Comparison of ENCODE assay signal across 27 mouse cellular contexts in the genomic region with DNA sequence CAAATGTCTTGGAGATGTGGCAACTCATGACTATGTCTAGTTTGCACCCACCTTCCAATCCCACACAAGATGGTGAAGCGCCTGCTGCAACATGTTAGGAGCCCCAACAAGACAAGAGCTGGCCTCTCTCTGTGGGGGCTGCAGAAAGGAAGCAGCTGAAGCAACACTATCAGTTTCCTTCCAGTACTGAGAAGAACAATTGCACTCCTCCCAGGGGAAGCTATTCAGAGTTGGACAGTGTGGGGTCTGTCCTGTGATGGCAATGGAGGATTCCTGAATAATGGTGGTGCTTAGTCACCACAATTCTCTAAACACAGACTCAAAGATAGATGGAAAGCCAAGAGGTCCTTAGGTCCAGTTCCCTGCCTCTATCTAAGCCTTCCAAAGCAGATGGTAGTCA. TPM values are rescaled to one million over a fixed set of nuclear protein-coding genes. Genes with fewer than 3 reads are reported as not detected.
DNase-seq lines count a peak whose midpoint lies in the region; ATAC-seq and TF ChIP-seq lines count a peak whose summit lies in the region.
"Had no signal": no experiment of that assay in that cellular context is flagged by ENCODE, and none has a peak within 500 bp of the region (broad histone marks: within the 10 kb centered on the region; RNA-seq: fewer than 3 reads in every experiment).

No protein-coding gene starts in this region.

- no peak for TF ChIP-seq POLR2A in liver, adult 2 months (IDR thresholded peaks at IDR 0.05; ENCODE audit: extremely low read depth, insufficient read depth, low read length)

- WGBS in heart, embryonic 10.5 days: 63% methylated on average over 1 of the region's 1 CpGs
- WGBS in liver, adult 2 months: 94% methylated on average over 1 of the region's 1 CpGs
- WGBS in liver, postnatal 0 days (ENCODE audit: insufficient replicate concordance): 82% methylated on average over 1 of the region's 1 CpGs
- 77% methylated on average over 1 of the region's 1 CpGs for WGBS in heart, embryonic 13.5 days

- H3K9ac ChIP-seq in liver, adult 2 months (ENCODE audit: low read depth, low read length): no peak overlapping the region
- H3K9ac ChIP-seq in liver, postnatal 0 days (replicated peaks): no peak overlapping the region
- H3K9ac ChIP-seq in heart, embryonic 13.5 days: no peak overlapping the region
- H3K9ac ChIP-seq: hindbrain, embryonic 13.5 days; neural tube, embryonic 13.5 days had no signal

- no peak for ATAC-seq in liver, postnatal 0 days
- ATAC-seq in heart, embryonic 13.5 days (ENCODE audit: extremely low read depth, insufficient number of reproducible peaks, low FRiP score, low TSS enrichment): no peak
- ATAC-seq: forebrain, embryonic 16.5 days; inflammation-experienced regulatory T-cells, adult 6 months; lung, postnatal 0 days; midbrain, embryonic 16.5 days; Patski had no signal

- DNase-seq in heart, adult 18-20 months: peak; percentile 24 to 36
- DNase-seq in heart, embryonic 10.5 days (ENCODE audit: low spot score): no peak
- DNase-seq in liver, adult 2 months (ENCODE audit: extremely low read depth, low read depth, low spot score): no peak
- no peak for DNase-seq in liver, postnatal 0 days
- DNase-seq in frontal cortex, adult 2 months (ENCODE audit: extremely low spot score in 1 of 2, low spot score in 1 of 2): no peak
- no peak for DNase-seq in urinary bladder, postnatal 14 days (ENCODE audit: low spot score)
- DNase-seq: B cell, adult 2 months; cerebellum, adult 11-12 months; cerebellum, postnatal 14 days; gastrocnemius, postnatal 25 days; liver; thymus, postnatal 25 days had no signal

- no peak for TF ChIP-seq EP300 in liver, postnatal 0 days (IDR thresholded peaks at IDR 0.05; ENCODE audit: low read depth)

- no peak overlapping the region for H3K4me2 ChIP-seq in liver, postnatal 0 days (ENCODE audit: low read depth, low read length)
- H3K4me2 ChIP-seq in heart, embryonic 13.5 days: no peak overlapping the region
- H3K4me2 ChIP-seq: hindbrain, embryonic 13.5 days; neural tube, embryonic 13.5 days had no signal

- H3K36me3 ChIP-seq in heart, embryonic 10.5 days: no peaks in the 10 kb centered on the region
- peaks cover 71% of the 10 kb centered on the region for H3K36me3 ChIP-seq in liver, adult 2 months (ENCODE audit: control insufficient read depth, insufficient read depth, low read length)
- no peaks in the 10 kb centered on the region for H3K36me3 ChIP-seq in liver, postnatal 0 days (replicated peaks; ENCODE audit: insufficient read depth, low read length)
- H3K36me3 ChIP-seq in heart, embryonic 13.5 days: peaks cover 8% of the 10 kb centered on the region; the same call in 1 of the 2 replicates
- H3K36me3 ChIP-seq: forebrain, embryonic 10.5 days; G1E; hindbrain, embryonic 13.5 days; midbrain, embryonic 10.5 days; neural tube, embryonic 13.5 days had no signal

- no peaks in the 10 kb centered on the region for H3K27me3 ChIP-seq in heart, embryonic 10.5 days (ENCODE audit: insufficient read depth, poor library complexity, severe bottlenecking)
- H3K27me3 ChIP-seq in liver, adult 2 months (ENCODE audit: control insufficient read depth, insufficient read depth, low read length): no peaks in the 10 kb centered on the region
- no peaks in the 10 kb centered on the region for H3K27me3 ChIP-seq in liver, postnatal 0 days (ENCODE audit: insufficient read depth, low read length)
- no peaks in the 10 kb centered on the region for H3K27me3 ChIP-seq in heart, embryonic 13.5 days (replicated peaks)
- H3K27me3 ChIP-seq: CH12.LX; hindbrain, embryonic 13.5 days; neural tube, embryonic 13.5 days; Patski had no signal

- H3K9me3 ChIP-seq in heart, embryonic 10.5 days: no peaks in the 10 kb centered on the region
- no peaks in the 10 kb centered on the region for H3K9me3 ChIP-seq in liver, postnatal 0 days (ENCODE audit: low read length)
- H3K9me3 ChIP-seq in heart, embryonic 13.5 days: no peaks in the 10 kb centered on the region; the same call in 1 of the 2 replicates
- H3K9me3 ChIP-seq: forebrain, embryonic 10.5 days; G1E; hindbrain, embryonic 13.5 days; limb, embryonic 10.5 days; midbrain, embryonic 10.5 days; neural tube, embryonic 13.5 days had no signal

- no peaks in the 10 kb centered on the region for H3K4me1 ChIP-seq in heart, embryonic 10.5 days
- peaks cover 39% of the 10 kb centered on the region for H3K4me1 ChIP-seq in liver, adult 2 months (ENCODE audit: control insufficient read depth, insufficient read depth, low read length)
- no peaks in the 10 kb centered on the region for H3K4me1 ChIP-seq in liver, postnatal 0 days (ENCODE audit: insufficient read depth)
- 0 out of 2 replicates have a peak, but pooled peaks cover 3% of the 10 kb centered on the region for H3K4me1 ChIP-seq in heart, embryonic 13.5 days
- H3K4me1 ChIP-seq: hindbrain, embryonic 13.5 days; midbrain, embryonic 10.5 days; neural tube, embryonic 13.5 days had no signal

- no peak for TF ChIP-seq CTCF in liver, adult 2 months (IDR thresholded peaks at IDR 0.05; ENCODE audit: low read depth, low read length)
- no peak for TF ChIP-seq CTCF in liver, postnatal 0 days (IDR thresholded peaks at IDR 0.05; ENCODE audit: low read depth)

- H3K27ac ChIP-seq in heart, embryonic 10.5 days: no peak overlapping the region
- H3K27ac ChIP-seq in liver, adult 2 months (replicated peaks; ENCODE audit: insufficient read depth, low read depth, low read length): peak overlapping the region; percentile 84
- H3K27ac ChIP-seq in liver, postnatal 0 days (ENCODE audit: low read depth): no peak overlapping the region
- H3K27ac ChIP-seq in heart, embryonic 13.5 days (replicated peaks): 0 out of 2 replicates have a peak overlapping the region, but pooled peaks have one; percentile 9
- H3K27ac ChIP-seq: forebrain, embryonic 10.5 days; hindbrain, embryonic 13.5 days; limb, embryonic 10.5 days; macrophage; midbrain, embryonic 10.5 days; neural tube, embryonic 13.5 days had no signal

- H3K79me2 ChIP-seq in liver, adult 2 months (ENCODE audit: control insufficient read depth, insufficient read depth, low read length): peaks cover 10% of the 10 kb centered on the region; the same call in 1 of the 2 replicates

- no peak overlapping the region for H3K4me3 ChIP-seq in heart, embryonic 10.5 days
- H3K4me3 ChIP-seq in liver, adult 2 months (ENCODE audit: insufficient read depth, low read depth, low read length): no peak overlapping the region
- no peak overlapping the region for H3K4me3 ChIP-seq in liver, postnatal 0 days (ENCODE audit: low read depth, low read length)
- no peak overlapping the region for H3K4me3 ChIP-seq in heart, embryonic 13.5 days
- H3K4me3 ChIP-seq: forebrain, embryonic 10.5 days; hindbrain, embryonic 13.5 days; limb, embryonic 10.5 days; midbrain, embryonic 10.5 days; myocyte; neural tube, embryonic 13.5 days had no signal

RNA-seq across cellular contexts. Expression of gene Igf1, which starts 35.2 kb away (rescaled TPM):
- 10 to 100 TPM; 11.2 to 13.4 TPM for total RNA-seq in heart, adult 18-20 months (2021)
- 22.8 and 24.1 TPM in 2 replicates for polyA plus RNA-seq in heart, embryonic 10.5 days (2016; fragmentation: Nextera tagmentation; extraction: Ambion mirVana)
- total RNA-seq in liver, adult 2 months (2014; rRNA removed): 244 and 252 TPM in 2 replicates
- polyA plus RNA-seq in liver, adult 2 months (2012; rRNA removed): 1,223 and 1,483 TPM in 2 replicates
- 34.1 and 42.3 TPM in 2 replicates for polyA plus RNA-seq in liver, postnatal 0 days (2015; fragmentation: Nextera tagmentation; extraction: Ambion mirVana)
- polyA plus RNA-seq in heart, embryonic 13.5 days (2015; fragmentation: Nextera tagmentation; extraction: Ambion mirVana): 34.3 and 39.5 TPM in 2 replicates
- polyA plus RNA-seq in frontal cortex, adult 2 months (2012; rRNA removed): 12.0 and 12.6 TPM in 2 replicates
- total RNA-seq: CH12.LX had no signal

Comparison
In these comparisons a context has a peak if more than half of its experiments do, and no peak if none do; other contexts are left out.
1. DNase-seq: peak in heart, adult 18-20 months (2 of 2); none in heart, embryonic 10.5 days (single experiment), liver, adult 2 months (single experiment), liver, postnatal 0 days (single experiment), frontal cortex, adult 2 months (0 of 2) and urinary bladder, postnatal 14 days (single experiment).
2. H3K27ac ChIP-seq: peak in liver, adult 2 months (single experiment) and heart, embryonic 13.5 days (single experiment); none in heart, embryonic 10.5 days (single experiment) and liver, postnatal 0 days (single experiment).
3. RNA of gene Igf1, which starts 35.2 kb away (polyA plus RNA-seq): 1,223 to 1,483 TPM in liver, adult 2 months; 34.3 to 39.5 TPM in heart, embryonic 13.5 days, 34.1 to 42.3 TPM in liver, postnatal 0 days, 22.8 to 24.1 TPM in heart, embryonic 10.5 days and 12.0 to 12.6 TPM in frontal cortex, adult 2 months; every median in the first group is over 10 times any median in the second.